Mouse (Mus musculus) cerebellum, postnatal 10 days (tissue): ENCODE measurements around the gene Trib3.
A peak's percentile ranks its signal among the peaks of the same experiment; 100 is the strongest.

ENCODE experiments used
- DNase-seq, 2 experiments: peaks; one replicate each; pipeline ENCODE4 v3.0.0; 2021; ENCODE audit warnings: mixed read lengths in 2 of 2

The Trib3 gene

DNA sequence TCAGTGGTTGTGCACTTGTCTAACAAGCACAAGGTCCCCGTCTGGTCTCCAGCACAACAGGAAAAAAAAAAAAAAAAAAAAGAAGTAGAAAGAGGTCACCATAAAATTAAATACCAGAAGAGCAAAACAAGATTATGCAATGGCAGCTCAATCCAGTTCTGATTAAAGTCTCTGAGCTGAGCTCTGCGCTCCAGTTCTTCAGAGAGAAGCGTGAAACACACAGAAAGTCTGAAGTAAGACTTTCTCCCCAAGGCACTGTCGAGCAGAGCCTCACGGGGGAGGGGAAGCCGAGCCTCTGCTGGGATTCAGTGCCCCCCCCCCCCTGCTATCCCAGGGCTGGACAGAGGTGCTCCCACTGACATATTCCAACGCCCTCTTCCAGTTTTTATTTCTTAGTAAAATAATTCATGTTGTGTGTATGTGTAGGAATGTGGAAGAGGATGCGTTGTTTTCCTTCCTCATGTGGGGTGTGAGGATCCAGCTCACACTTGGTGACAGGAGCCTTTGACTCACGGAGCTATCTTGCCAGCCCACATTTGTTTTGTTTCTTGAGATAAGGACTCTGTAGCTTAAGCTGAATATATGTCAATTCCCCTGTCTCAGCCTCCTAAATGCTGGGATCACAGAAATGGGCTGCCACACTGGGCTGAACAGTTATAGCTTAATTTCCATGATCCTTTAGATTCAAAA lies 3.1 kb upstream of the Trib3 start:
- DNase-seq: no peak

- no peak for DNase-seq
Measured at GRCm38 (mm10) chr2:152345393-152345792, 1.6 kb upstream of the Trib3 start.

- DNase-seq: no peak
Measured at GRCm38 (mm10) chr2:152344909-152345308, 1.1 kb upstream of the Trib3 start.

DNA sequence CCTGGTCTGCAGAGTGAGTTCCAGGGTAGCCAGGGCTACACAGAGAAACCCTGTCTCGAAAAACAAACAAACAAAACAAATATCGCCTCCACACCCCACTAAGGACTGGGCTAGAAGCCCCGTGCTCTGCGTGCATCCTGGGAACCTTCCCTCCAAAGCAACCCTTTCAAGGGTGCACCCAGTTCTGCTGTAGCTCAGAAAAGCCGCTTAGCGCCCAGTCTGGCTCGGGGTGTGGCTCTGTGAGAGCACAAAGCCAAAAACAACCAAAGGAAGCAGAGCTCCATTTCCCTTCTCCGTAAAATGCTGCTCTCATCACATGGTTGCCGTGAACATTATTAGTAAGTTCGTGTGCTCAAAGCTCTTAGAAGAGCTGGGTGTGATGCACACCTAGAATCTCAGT lies 529 bp upstream of the Trib3 start:
- DNase-seq: no peak

DNA sequence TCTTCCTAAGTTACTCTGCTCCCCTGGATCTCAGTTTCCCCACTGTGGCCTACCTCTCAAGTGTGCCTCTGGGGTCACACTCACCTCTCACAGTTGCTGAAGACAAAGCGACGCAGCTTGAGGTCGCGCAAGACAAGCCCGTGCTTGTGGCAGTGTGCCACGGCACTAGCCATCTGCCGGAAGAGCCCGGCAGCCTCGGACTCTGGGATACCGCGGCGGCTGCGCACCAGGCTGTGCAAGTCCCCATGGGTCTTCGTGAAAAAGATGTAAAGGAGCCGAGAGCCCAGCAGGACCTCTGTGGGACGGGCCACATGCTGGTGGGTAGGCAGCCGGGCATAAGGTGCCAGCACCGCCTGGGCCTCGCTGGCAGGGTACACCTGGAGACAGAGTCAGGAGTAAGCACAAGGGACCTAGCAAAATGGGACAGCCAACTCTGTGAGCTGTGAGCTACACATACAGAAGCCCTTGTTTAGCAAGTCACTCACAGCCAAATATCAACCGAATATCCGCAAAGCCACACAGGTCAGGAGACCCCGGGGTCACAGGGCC lies 4.1 kb downstream of the Trib3 start:
- DNase-seq: peak; percentile 67 to 73

GRCm38 (mm10) chr2:152338319-152338718 lies 5.5 kb downstream of the Trib3 start:
- peak in 1 of 2 experiments; percentile 23 for DNase-seq

- DNase-seq: no peak
Measured at GRCm38 (mm10) chr2:152337591-152338212, 6.1 kb downstream of the Trib3 start.

DNA sequence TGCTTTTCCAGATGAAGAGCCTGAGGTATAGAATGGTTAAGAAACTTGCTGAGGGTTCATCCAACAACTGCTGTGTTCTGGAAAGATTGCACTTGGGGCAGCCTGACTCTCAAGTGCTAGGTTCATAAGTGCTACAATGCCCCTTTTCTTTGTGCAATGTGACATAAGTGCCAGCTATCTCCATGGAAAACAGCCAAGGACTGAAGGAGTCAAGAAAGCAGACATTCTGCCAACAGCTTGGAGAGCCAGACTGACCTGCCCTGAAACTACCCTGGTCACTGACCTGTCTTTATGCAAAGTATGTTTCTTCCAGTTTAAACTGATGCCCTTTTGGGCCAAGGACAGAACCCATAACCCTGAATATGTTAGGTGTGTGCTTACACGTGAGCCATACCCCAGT lies 7.0 kb downstream of the Trib3 start:
- DNase-seq: peak; percentile 68 to 73

GRCm38 (mm10) chr2:152335289-152335820 lies 8.5 kb downstream of the Trib3 start:
- DNase-seq: no peak

DNA sequence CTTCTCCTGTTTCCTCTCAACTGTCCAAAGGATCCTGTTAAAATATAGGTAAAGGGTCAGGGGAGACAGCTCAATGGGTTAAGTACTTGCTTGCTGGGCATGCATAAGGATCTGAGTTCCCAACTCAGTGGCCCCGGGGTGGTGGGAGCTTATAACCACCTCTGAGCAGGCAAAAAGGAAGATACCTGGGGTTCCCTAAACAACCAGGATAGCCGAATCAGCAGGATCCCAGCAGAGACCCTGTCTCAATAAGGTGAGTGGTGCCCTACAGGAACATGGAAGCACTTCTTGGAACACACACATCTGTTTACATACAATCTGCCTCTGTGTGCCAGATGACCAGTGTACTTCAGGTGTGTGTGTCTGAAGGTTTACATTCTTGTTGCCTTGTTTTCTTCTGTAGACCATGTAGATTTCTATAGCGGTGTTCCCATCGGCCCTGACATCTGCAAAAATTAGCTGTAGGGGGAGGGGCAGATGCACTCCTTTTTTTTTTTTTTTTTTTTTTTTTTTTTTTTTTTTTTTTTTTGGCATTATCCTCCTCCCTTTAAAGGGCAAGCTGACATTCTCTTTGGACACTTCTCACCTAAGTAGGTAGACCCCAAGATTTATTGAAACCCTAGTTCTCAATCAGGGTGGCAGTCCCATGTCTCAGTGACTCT lies 10.4 kb downstream of the Trib3 start:
- no peak for DNase-seq

- peak; percentile 96 to 97 for DNase-seq
Measured at GRCm38 (mm10) chr2:152332101-152332825, 11.6 kb downstream of the Trib3 start, which contains the start of gene Rbck1. Gene Rbck1 (minus strand): TSS chr2:152332653.

GRCm38 (mm10) chr2:152330858-152331423 lies 12.9 kb downstream of the Trib3 start:
- peak in 1 of 2 experiments; percentile 20 for DNase-seq

GRCm38 (mm10) chr2:152327980-152328379 lies 15.9 kb downstream of the Trib3 start:
- no peak for DNase-seq

- DNase-seq: no peak
Measured at GRCm38 (mm10) chr2:152326654-152327053, 17.2 kb downstream of the Trib3 start.

DNA sequence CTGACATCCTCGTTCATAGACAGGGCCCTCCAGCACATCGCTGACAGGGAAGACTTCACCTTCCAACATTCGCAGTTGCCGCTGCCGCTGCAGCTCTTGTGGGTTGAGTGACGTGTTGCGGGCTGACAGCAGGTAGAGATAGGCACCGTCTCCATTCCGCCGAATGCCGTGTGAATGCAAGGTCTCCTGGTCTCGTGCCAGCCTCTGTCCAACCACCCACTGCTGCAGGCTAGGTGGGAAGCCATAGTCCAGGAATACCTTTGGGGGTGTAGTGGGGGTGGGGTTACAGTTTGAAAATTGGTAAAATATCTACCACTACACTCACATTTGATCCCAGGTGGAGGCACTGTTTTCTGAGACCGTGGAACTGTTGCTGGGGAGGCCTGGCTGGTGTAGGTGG lies 17.7 kb downstream of the Trib3 start:
- no peak for DNase-seq

DNA sequence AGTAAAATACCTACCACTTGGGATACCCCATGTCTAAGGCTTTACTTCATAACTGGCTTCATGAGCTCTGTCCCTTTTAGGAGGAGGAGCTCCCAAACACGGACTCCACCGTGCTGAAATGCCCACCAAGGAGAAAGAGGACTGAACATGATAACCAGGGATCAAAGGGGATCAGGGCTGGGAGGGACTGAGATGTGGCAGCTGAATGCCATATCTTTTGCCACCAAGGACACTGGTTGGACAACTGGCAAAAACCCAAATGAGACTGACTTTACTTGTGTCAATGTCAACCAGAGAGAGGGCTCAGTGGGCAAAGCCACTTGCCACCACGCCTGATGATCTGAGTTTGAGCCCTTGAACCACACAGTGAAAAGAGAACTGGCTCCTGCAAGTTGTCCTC lies 19.0 kb downstream of the Trib3 start:
- DNase-seq: no peak

DNA sequence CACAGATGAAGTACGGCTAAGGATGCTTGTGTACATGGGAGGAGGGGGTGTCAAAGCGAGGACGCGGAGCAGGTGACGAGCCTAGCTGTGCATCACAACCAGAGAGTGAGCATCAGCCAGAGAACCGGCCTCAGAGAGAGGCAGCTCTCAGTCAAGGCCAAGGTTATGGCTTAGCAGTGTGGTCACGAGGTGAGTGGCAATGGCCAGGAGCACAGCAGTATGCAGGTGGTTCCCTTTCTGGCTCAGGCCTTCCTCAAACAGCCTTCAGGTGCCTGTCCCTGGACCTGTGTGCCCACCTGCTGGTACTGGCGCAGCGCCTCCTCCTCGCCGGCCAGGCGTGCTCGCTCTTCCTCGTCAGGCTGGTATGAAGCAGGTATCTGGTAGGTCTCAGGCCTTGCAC lies 19.9 kb downstream of the Trib3 start:
- DNase-seq: peak in 1 of 2 experiments; percentile 55

DNA sequence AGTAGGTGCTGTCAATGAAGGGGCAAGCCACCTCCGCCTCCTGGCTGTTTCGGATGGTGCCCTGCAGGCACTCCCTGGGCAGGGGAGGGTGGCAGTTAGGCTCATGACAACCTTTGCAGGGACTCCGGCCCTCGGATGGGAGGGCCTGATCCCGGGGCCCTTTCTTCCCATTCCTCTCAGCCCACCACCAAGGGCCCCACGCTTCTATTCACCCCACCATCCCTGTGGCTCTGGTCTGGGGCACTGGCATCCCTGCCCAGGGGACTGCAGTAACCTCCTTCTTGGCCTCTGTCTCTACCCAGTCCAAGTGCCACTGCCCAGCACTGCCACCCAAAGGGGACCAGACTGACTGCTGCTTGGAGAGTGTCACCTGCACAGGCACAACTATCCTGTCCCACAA lies 21.6 kb downstream of the Trib3 start:
- DNase-seq: no peak

GRCm38 (mm10) chr2:152321558-152321957 lies 22.3 kb downstream of the Trib3 start:
- no peak for DNase-seq

- DNase-seq: no peak
Measured at GRCm38 (mm10) chr2:152317054-152317453, 26.8 kb downstream of the Trib3 start.

GRCm38 (mm10) chr2:152313926-152314325 lies 29.9 kb downstream of the Trib3 start:
- DNase-seq: no peak

DNA sequence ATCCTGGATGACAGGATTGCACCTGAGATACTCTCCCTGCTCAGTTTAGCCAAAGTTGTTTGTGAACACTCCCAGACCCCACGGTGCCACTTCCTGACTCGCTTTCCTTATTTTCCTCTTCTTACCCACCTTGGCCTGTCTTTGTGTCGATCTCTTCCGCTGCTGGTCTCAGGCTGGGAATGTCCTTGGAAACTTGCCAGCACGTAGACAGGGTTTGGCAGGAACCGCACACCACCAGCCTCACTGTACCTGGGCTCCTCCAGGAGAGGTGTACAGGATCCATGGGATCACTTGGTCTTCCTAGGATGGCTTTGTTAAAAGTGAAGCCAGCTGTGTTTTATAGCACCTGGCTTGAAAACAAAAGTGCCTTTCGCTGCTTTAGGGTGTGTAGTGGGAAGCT lies 30.8 kb downstream of the Trib3 start:
- DNase-seq: peak; percentile 44 to 47
